In genomic region chr3:90614148-90614530, GRCm38 (mm10) we compare ENCODE assay signal across 14 mouse cellular contexts. TPM values are rescaled to one million over a fixed set of nuclear protein-coding genes. Genes with fewer than 3 reads are reported as not detected.
DNase-seq lines count a peak whose midpoint lies in the region; ATAC-seq lines count a peak whose summit lies in the region.
"Had no signal": no experiment of that assay in that cellular context is flagged by ENCODE, and none has a peak within 500 bp of the region (broad histone marks: within the 10 kb centered on the region; RNA-seq: fewer than 3 reads in every experiment).

No protein-coding gene starts in this region.

- no peak overlapping the region for H3K27ac ChIP-seq in kidney, embryonic 16.5 days (ENCODE audit: low read length)
- no peak overlapping the region for H3K27ac ChIP-seq in midbrain, embryonic 11.5 days (ENCODE audit: low read depth, low read length)
- no peak overlapping the region for H3K27ac ChIP-seq in midbrain, embryonic 16.5 days (ENCODE audit: low read length)
- peak overlapping the region; percentile 82 for H3K27ac ChIP-seq in intestine, embryonic 16.5 days (ENCODE audit: low read length)
- H3K27ac ChIP-seq: forebrain, embryonic 13.5 days had no signal

- ATAC-seq in kidney, embryonic 16.5 days (ENCODE audit: low FRiP score, low TSS enrichment): no peak
- ATAC-seq in midbrain, embryonic 11.5 days (ENCODE audit: low FRiP score): no peak
- no peak for ATAC-seq in midbrain, embryonic 16.5 days
- ATAC-seq in intestine, embryonic 16.5 days: no peak
- ATAC-seq: forebrain, embryonic 13.5 days; Patski had no signal

- H3K4me1 ChIP-seq in kidney, embryonic 16.5 days (ENCODE audit: insufficient read depth, low read length): peaks cover 13% of the 10 kb centered on the region
- peaks cover 4% of the 10 kb centered on the region; the same call in 1 of the 2 replicates for H3K4me1 ChIP-seq in midbrain, embryonic 11.5 days (ENCODE audit: control insufficient read depth, insufficient read depth, low read length)
- peaks cover 3% of the 10 kb centered on the region; the same call in 1 of the 2 replicates for H3K4me1 ChIP-seq in midbrain, embryonic 16.5 days (ENCODE audit: control insufficient read depth, insufficient read depth, low read length)
- H3K4me1 ChIP-seq in intestine, embryonic 16.5 days (ENCODE audit: control insufficient read depth, insufficient read depth, low read length): peaks cover 20% of the 10 kb centered on the region

- no peaks in the 10 kb centered on the region for H3K27me3 ChIP-seq in kidney, embryonic 16.5 days (ENCODE audit: insufficient read depth, low read length)
- 0 out of 2 replicates have a peak, but pooled peaks cover 2% of the 10 kb centered on the region for H3K27me3 ChIP-seq in midbrain, embryonic 11.5 days (ENCODE audit: control insufficient read depth, insufficient read depth, low read length)
- H3K27me3 ChIP-seq in midbrain, embryonic 16.5 days (ENCODE audit: control insufficient read depth, insufficient read depth, low read depth, low read length): peaks cover 5% of the 10 kb centered on the region; the same call in 1 of the 2 replicates
- H3K27me3 ChIP-seq in intestine, embryonic 16.5 days (replicated peaks; ENCODE audit: control insufficient read depth, insufficient read depth, low read length): no peaks in the 10 kb centered on the region
- H3K27me3 ChIP-seq: Patski had no signal

- no peak overlapping the region for H3K9ac ChIP-seq in kidney, embryonic 16.5 days (replicated peaks; ENCODE audit: low read length)
- no peak overlapping the region for H3K9ac ChIP-seq in midbrain, embryonic 11.5 days (ENCODE audit: low read length)
- H3K9ac ChIP-seq in midbrain, embryonic 16.5 days (ENCODE audit: low read depth, low read length): no peak overlapping the region
- no peak overlapping the region; the same call in 1 of the 2 replicates for H3K9ac ChIP-seq in intestine, embryonic 16.5 days (ENCODE audit: low read depth, low read length)
- H3K9ac ChIP-seq: forebrain, embryonic 13.5 days had no signal

- peaks cover 6% of the 10 kb centered on the region; the same call in 1 of the 2 replicates for H3K9me3 ChIP-seq in kidney, embryonic 16.5 days (ENCODE audit: low read length)
- H3K9me3 ChIP-seq in midbrain, embryonic 11.5 days (ENCODE audit: control insufficient read depth, low read length): no peaks in the 10 kb centered on the region
- H3K9me3 ChIP-seq in midbrain, embryonic 16.5 days (replicated peaks; ENCODE audit: control insufficient read depth, low read length, poor library complexity, severe bottlenecking): no peaks in the 10 kb centered on the region
- H3K9me3 ChIP-seq in intestine, embryonic 16.5 days (ENCODE audit: control insufficient read depth, low read length): no peaks in the 10 kb centered on the region
- H3K9me3 ChIP-seq: forebrain, embryonic 13.5 days had no signal

- H3K4me2 ChIP-seq in kidney, embryonic 16.5 days (replicated peaks; ENCODE audit: low read depth, low read length): peak overlapping the region; percentile 69
- H3K4me2 ChIP-seq in midbrain, embryonic 11.5 days: no peak overlapping the region
- no peak overlapping the region for H3K4me2 ChIP-seq in midbrain, embryonic 16.5 days (ENCODE audit: low read length)
- peak overlapping the region; percentile 86 for H3K4me2 ChIP-seq in intestine, embryonic 16.5 days (ENCODE audit: low read depth, low read length)

- no peak for DNase-seq in kidney, adult 9 months
- peak; percentile 65 for DNase-seq in midbrain, embryonic 11.5 days (ENCODE audit: low spot score, missing footprints)
- DNase-seq in layer of hippocampus, adult 9-11 months: no peak
- no peak for DNase-seq in right cerebral cortex, adult 2 months (ENCODE audit: low spot score in 2 of 2)
- DNase-seq: cerebellum, postnatal 10 days; right cerebral cortex, postnatal 14 days; thymus, postnatal 36 days had no signal

- WGBS in kidney, embryonic 16.5 days: 69% methylated on average over 6 of the region's 6 CpGs
- WGBS in midbrain, embryonic 11.5 days: 88% methylated on average over 6 of the region's 6 CpGs
- WGBS in midbrain, embryonic 16.5 days: 88% methylated on average over 6 of the region's 6 CpGs
- WGBS in intestine, embryonic 16.5 days: 76% methylated on average over 6 of the region's 6 CpGs

- no peak overlapping the region for H3K4me3 ChIP-seq in kidney, embryonic 16.5 days (ENCODE audit: low read length)
- H3K4me3 ChIP-seq in midbrain, embryonic 11.5 days (ENCODE audit: low read depth, low read length): no peak overlapping the region
- H3K4me3 ChIP-seq in midbrain, embryonic 16.5 days (ENCODE audit: low read depth, low read length): no peak overlapping the region
- peak overlapping the region; percentile 51 for H3K4me3 ChIP-seq in intestine, embryonic 16.5 days (ENCODE audit: low read length)
- H3K4me3 ChIP-seq: forebrain, embryonic 13.5 days had no signal

- H3K36me3 ChIP-seq in kidney, embryonic 16.5 days (ENCODE audit: insufficient read depth, low read length): no peaks in the 10 kb centered on the region
- no peaks in the 10 kb centered on the region for H3K36me3 ChIP-seq in midbrain, embryonic 11.5 days (ENCODE audit: control insufficient read depth, insufficient read depth, low read length)
- no peaks in the 10 kb centered on the region for H3K36me3 ChIP-seq in midbrain, embryonic 16.5 days (ENCODE audit: control insufficient read depth, insufficient read depth, low read length)
- no peaks in the 10 kb centered on the region for H3K36me3 ChIP-seq in intestine, embryonic 16.5 days (ENCODE audit: control insufficient read depth, insufficient read depth, low read length)

RNA-seq across cellular contexts. Expression of gene S100a6, which starts 1.5 kb away (rescaled TPM):
- 173 and 181 TPM in 2 replicates for polyA plus RNA-seq in kidney, embryonic 16.5 days (2015; fragmentation: Nextera tagmentation; extraction: Ambion mirVana)
- polyA plus RNA-seq in midbrain, embryonic 11.5 days (2014; fragmentation: Nextera tagmentation; extraction: Ambion mirVana): 24.5 and 25.1 TPM in 2 replicates
- polyA plus RNA-seq in midbrain, embryonic 16.5 days (2015; fragmentation: Nextera tagmentation; extraction: Ambion mirVana): 19.3 and 19.4 TPM in 2 replicates
- 376 and 422 TPM in 2 replicates for polyA plus RNA-seq in intestine, embryonic 16.5 days (2015; fragmentation: Nextera tagmentation; extraction: Ambion mirVana)

RNA-seq across cellular contexts. Expression of gene S100a5, which starts 5.8 kb away (rescaled TPM):
- 0.45 and 0.99 TPM in 2 replicates for polyA plus RNA-seq in kidney, embryonic 16.5 days (2015; fragmentation: Nextera tagmentation; extraction: Ambion mirVana)
- polyA plus RNA-seq in midbrain, embryonic 11.5 days (2014; fragmentation: Nextera tagmentation; extraction: Ambion mirVana): not detected in 2 replicates
- not detected in 2 replicates for polyA plus RNA-seq in midbrain, embryonic 16.5 days (2015; fragmentation: Nextera tagmentation; extraction: Ambion mirVana)
- 13.2 and 16.0 TPM in 2 replicates for polyA plus RNA-seq in intestine, embryonic 16.5 days (2015; fragmentation: Nextera tagmentation; extraction: Ambion mirVana)
- polyA plus RNA-seq: forebrain, embryonic 13.5 days; heart, embryonic 14.5 days; liver, embryonic 16.5 days; Patski had no signal

RNA-seq across cellular contexts. Expression of gene S100a4, which starts 10.6 kb away (rescaled TPM):
- polyA plus RNA-seq in kidney, embryonic 16.5 days (2015; fragmentation: Nextera tagmentation; extraction: Ambion mirVana): 3.6 and 5.5 TPM in 2 replicates
- 0.34 and 0.50 TPM in 2 replicates for polyA plus RNA-seq in midbrain, embryonic 11.5 days (2014; fragmentation: Nextera tagmentation; extraction: Ambion mirVana)
- 0.53 TPM in 1 of 2 replicates, not detected in the other for polyA plus RNA-seq in midbrain, embryonic 16.5 days (2015; fragmentation: Nextera tagmentation; extraction: Ambion mirVana)
- polyA plus RNA-seq in intestine, embryonic 16.5 days (2015; fragmentation: Nextera tagmentation; extraction: Ambion mirVana): 3.6 and 4.0 TPM in 2 replicates

RNA-seq across cellular contexts. Expression of gene Gm42674, which starts 12.4 kb away (rescaled TPM):
- polyA plus RNA-seq in kidney, embryonic 16.5 days (2015; fragmentation: Nextera tagmentation; extraction: Ambion mirVana): not detected in 2 replicates
- not detected in 2 replicates for polyA plus RNA-seq in midbrain, embryonic 11.5 days (2014; fragmentation: Nextera tagmentation; extraction: Ambion mirVana)
- 0.65 TPM in 1 of 2 replicates, not detected in the other for polyA plus RNA-seq in midbrain, embryonic 16.5 days (2015; fragmentation: Nextera tagmentation; extraction: Ambion mirVana)
- polyA plus RNA-seq in intestine, embryonic 16.5 days (2015; fragmentation: Nextera tagmentation; extraction: Ambion mirVana): not detected in 2 replicates
- polyA plus RNA-seq: forebrain, embryonic 13.5 days; heart, embryonic 14.5 days; liver, embryonic 16.5 days; Patski had no signal

RNA-seq across cellular contexts. Expression of gene S100a2, which starts 24.1 kb away (rescaled TPM):
- polyA plus RNA-seq in kidney, embryonic 16.5 days (2015; fragmentation: Nextera tagmentation; extraction: Ambion mirVana): not detected in 2 replicates
- not detected in 2 replicates for polyA plus RNA-seq in midbrain, embryonic 11.5 days (2014; fragmentation: Nextera tagmentation; extraction: Ambion mirVana)
- not detected in 2 replicates for polyA plus RNA-seq in midbrain, embryonic 16.5 days (2015; fragmentation: Nextera tagmentation; extraction: Ambion mirVana)
- not detected in 2 replicates for polyA plus RNA-seq in intestine, embryonic 16.5 days (2015; fragmentation: Nextera tagmentation; extraction: Ambion mirVana)
- polyA plus RNA-seq: forebrain, embryonic 13.5 days; heart, embryonic 14.5 days; liver, embryonic 16.5 days; Patski had no signal

Comparison
In these comparisons a context has a peak if more than half of its experiments do, and no peak if none do; other contexts are left out.
1. H3K4me2 ChIP-seq: peak in kidney, embryonic 16.5 days (single experiment) and intestine, embryonic 16.5 days (single experiment); none in midbrain, embryonic 11.5 days (single experiment) and midbrain, embryonic 16.5 days (single experiment).